Mouse (Mus musculus) ovary, postnatal 14 days (tissue): ENCODE measurements around the gene Dmbx1.

ENCODE experiments used
- DNase-seq: peaks from one replicate; pipeline ENCODE4 v3.0.0; 2022; ENCODE audit warnings: low spot score

The Dmbx1 gene

GRCm38 (mm10) chr4:115939295-115940102 is at the start of gene Dmbx1:
Dmbx1 (minus strand) TSS chr4:115939926.
- no peak for DNase-seq

- no peak for DNase-seq
Measured at GRCm38 (mm10) chr4:115989382-115989781, 49.7 kb upstream of the Dmbx1 start.

- no peak for DNase-seq
Measured at GRCm38 (mm10) chr4:115987858-115988530, 48.3 kb upstream of the Dmbx1 start.

- DNase-seq = no peak
Measured at GRCm38 (mm10) chr4:115987436-115987835, 47.7 kb upstream of the Dmbx1 start.

- DNase-seq = no peak
Measured at GRCm38 (mm10) chr4:115984967-115985366, 45.2 kb upstream of the Dmbx1 start.

GRCm38 (mm10) chr4:115984111-115984510 is 44.4 kb upstream of the Dmbx1 start:
- peak; percentile 80 for DNase-seq

- peak; percentile 75 for DNase-seq
Measured at GRCm38 (mm10) chr4:115980676-115981075, 41.0 kb upstream of the Dmbx1 start.

GRCm38 (mm10) chr4:115979437-115979836 is 39.7 kb upstream of the Dmbx1 start:
- no peak for DNase-seq

GRCm38 (mm10) chr4:115978911-115979310 is 39.2 kb upstream of the Dmbx1 start:
- DNase-seq = no peak

GRCm38 (mm10) chr4:115972543-115972942 is 32.8 kb upstream of the Dmbx1 start:
- DNase-seq = no peak

GRCm38 (mm10) chr4:115964446-115964845 is 24.7 kb upstream of the Dmbx1 start:
- DNase-seq = no peak

GRCm38 (mm10) chr4:115963751-115964150 is 24.0 kb upstream of the Dmbx1 start:
- no peak for DNase-seq

- DNase-seq = peak; percentile 13
Measured at GRCm38 (mm10) chr4:115962671-115963412, 23.1 kb upstream of the Dmbx1 start.

GRCm38 (mm10) chr4:115961991-115962390 is 22.3 kb upstream of the Dmbx1 start:
- no peak for DNase-seq

- no peak for DNase-seq
Measured at GRCm38 (mm10) chr4:115959546-115959945, 19.8 kb upstream of the Dmbx1 start.

GRCm38 (mm10) chr4:115955494-115955775 is 15.7 kb upstream of the Dmbx1 start:
- DNase-seq = no peak

- DNase-seq = no peak
Measured at GRCm38 (mm10) chr4:115954656-115955493, 15.1 kb upstream of the Dmbx1 start.

GRCm38 (mm10) chr4:115953559-115953958 is 13.8 kb upstream of the Dmbx1 start:
- no peak for DNase-seq

- DNase-seq = peak; percentile 34
Measured at GRCm38 (mm10) chr4:115952758-115953157, 13.0 kb upstream of the Dmbx1 start.

GRCm38 (mm10) chr4:115943669-115944314 is 4.1 kb upstream of the Dmbx1 start:
- no peak for DNase-seq

- no peak for DNase-seq
Measured at GRCm38 (mm10) chr4:115941242-115941820, 1.6 kb upstream of the Dmbx1 start.
